Mouse (Mus musculus) CH12.LX (cell line): ENCODE measurements at regions not wholly inside any gene's neighbourhood (a gene's known extent, or its start where the extent isn't known, plus 50 kb on each side); places are given as distances from the start of the nearest gene placed in this dataset.

Source experiments
- DNase-seq: peaks from one replicate; pipeline ENCODE4 v3.0.0-alpha.2; 2013; ENCODE audit errors: extremely low read depth
- H3K27ac ChIP-seq: 2 replicates; pipeline ENCODE4 v1.5.1; 2012; ENCODE audit warnings: low read depth, mild to moderate bottlenecking, control low read depth, moderate library complexity; ENCODE audit not compliant: insufficient read depth
- H3K27me3 ChIP-seq: replicated peaks from 2 replicates; pipeline ENCODE3; 2012; ENCODE audit warnings: inconsistent platforms
- H3K36me3 ChIP-seq, 2 experiments: replicated peaks in 1 of 2; 2 replicates each; pipeline versions ENCODE3 to v1.6.1; 2012; ENCODE audit warnings: inconsistent platforms in 1 of 2, low read length in 1 of 2, mild to moderate bottlenecking in 1 of 2, mixed read lengths in 1 of 2, moderate library complexity in 1 of 2; ENCODE audit not compliant: control insufficient read depth in 1 of 2, insufficient read depth in 1 of 2
- H3K4me1 ChIP-seq, 2 experiments: 2 replicates each; pipeline ENCODE4 v1.6.1; 2012; ENCODE audit warnings: inconsistent platforms in 1 of 2, moderate library complexity in 1 of 2; ENCODE audit not compliant: insufficient read depth in 2 of 2, control insufficient read depth in 1 of 2
- H3K4me2 ChIP-seq: 2 replicates; pipeline ENCODE4 v1.6.1; 2012; ENCODE audit warnings: low read depth, mild to moderate bottlenecking, control low read depth; ENCODE audit not compliant: poor library complexity, insufficient read depth, severe bottlenecking
- H3K4me3 ChIP-seq, 3 experiments: fragments of 150-350 bp in 1 of 3; sonication (generic) in 1 of 3; replicated peaks in 1 of 3; 2 replicates each; pipeline versions ENCODE3 to v1.5.1; 2011 to 2012; ENCODE audit warnings: low read depth in 2 of 3, low read length in 2 of 3, mild to moderate bottlenecking in 2 of 3, moderate library complexity in 2 of 3, control low read depth in 1 of 3, improper control_type of control experiment in 1 of 3, inconsistent platforms in 1 of 3, mixed read lengths in 1 of 3; ENCODE audit not compliant: poor library complexity in 1 of 3
- H3K79me2 ChIP-seq: replicated peaks from 2 replicates; pipeline ENCODE4 v1.6.1; 2012; ENCODE audit warnings: mild to moderate bottlenecking, moderate library complexity; ENCODE audit not compliant: control insufficient read depth, poor library complexity, insufficient read depth, severe bottlenecking; ENCODE audit errors: extremely low read depth
- H3K9ac ChIP-seq: 2 replicates; pipeline ENCODE4 v1.6.1; 2012; ENCODE audit warnings: low read depth, mild to moderate bottlenecking, control low read depth, moderate library complexity; ENCODE audit not compliant: insufficient read depth
- H3K9me3 ChIP-seq: replicated peaks from 2 replicates; pipeline ENCODE3; 2012; ENCODE audit warnings: low read length, inconsistent platforms, mixed read lengths
- BHLHE40 ChIP-seq: IDR thresholded peaks from 2 replicates; pipeline ENCODE4 v1.6.1; 2011; ENCODE audit warnings: mild to moderate bottlenecking, low read depth, low read length, improper control_type of control experiment
- CHD2 ChIP-seq: IDR thresholded peaks from 2 replicates; pipeline ENCODE4 v1.6.1; 2011; ENCODE audit warnings: low read length, improper control_type of control experiment
- CTCF ChIP-seq, 2 experiments: IDR thresholded peaks in 1 of 2; conservative IDR thresholded peaks in 1 of 2; 2 replicates each; pipeline ENCODE4 v1.5.1; 2011 to 2012; ENCODE audit warnings: low read depth in 2 of 2, low read length in 2 of 2, improper control_type of control experiment in 1 of 2, inconsistent platforms in 1 of 2, mild to moderate bottlenecking in 1 of 2, moderate library complexity in 1 of 2
- E2F4 ChIP-seq: IDR thresholded peaks from 2 replicates; pipeline ENCODE4 v1.6.1; 2011; ENCODE audit warnings: low read depth, low read length, improper control_type of control experiment; ENCODE audit not compliant: insufficient replicate concordance
- ELF1 ChIP-seq: IDR thresholded peaks from 2 replicates; pipeline ENCODE4 v1.6.1; 2014; ENCODE audit warnings: low read depth, mild to moderate bottlenecking, inconsistent platforms, low read length, improper control_type of control experiment
- IRF4 ChIP-seq: IDR thresholded peaks from 2 replicates; pipeline ENCODE4 v1.6.1; 2014; ENCODE audit warnings: low read depth, mild to moderate bottlenecking, inconsistent platforms, low read length, improper control_type of control experiment
- JUND ChIP-seq: conservative IDR thresholded peaks from 2 replicates; pipeline ENCODE4 v1.6.1; 2011; ENCODE audit warnings: low read depth, low read length, improper control_type of control experiment
- MAFK ChIP-seq: IDR thresholded peaks from 2 replicates; pipeline ENCODE4 v1.6.1; 2011; ENCODE audit warnings: low read length, improper control_type of control experiment; ENCODE audit not compliant: insufficient replicate concordance
- MEF2A ChIP-seq: IDR thresholded peaks from 2 replicates; pipeline ENCODE4 v1.6.1; 2014; ENCODE audit warnings: low read depth, mild to moderate bottlenecking, inconsistent platforms, low read length, improper control_type of control experiment, borderline replicate concordance
- NRF1 ChIP-seq: IDR thresholded peaks from 2 replicates; pipeline ENCODE4 v1.6.1; 2014; ENCODE audit warnings: low read depth, mild to moderate bottlenecking, inconsistent platforms, low read length, improper control_type of control experiment, moderate library complexity
- POLR2A ChIP-seq: IDR thresholded peaks from 2 replicates; pipeline ENCODE4 v1.6.1; 2011; ENCODE audit warnings: low read depth, mild to moderate bottlenecking, improper control_type of control experiment, low read length
- POLR2AphosphoS2 ChIP-seq: IDR thresholded peaks from 2 replicates; pipeline ENCODE4 v1.6.1; 2011; ENCODE audit warnings: low read depth, low read length, improper control_type of control experiment
- RAD21 ChIP-seq: IDR thresholded peaks from 2 replicates; pipeline ENCODE4 v1.6.1; 2011; ENCODE audit warnings: low read depth, mild to moderate bottlenecking, low read length, improper control_type of control experiment, moderate library complexity
- RCOR1 ChIP-seq: conservative IDR thresholded peaks from 2 replicates; pipeline ENCODE4 v1.6.1; 2012; ENCODE audit warnings: low read depth, mild to moderate bottlenecking, inconsistent platforms, low read length, improper control_type of control experiment
- UBTF ChIP-seq: IDR thresholded peaks from 2 replicates; pipeline ENCODE4 v1.6.1; 2012; ENCODE audit warnings: low read depth, mild to moderate bottlenecking, inconsistent platforms, low read length, improper control_type of control experiment, moderate library complexity
- USF2 ChIP-seq: conservative IDR thresholded peaks from 2 replicates; pipeline ENCODE4 v1.6.1; 2011; ENCODE audit warnings: low read depth, low read length, improper control_type of control experiment
- dilution Hi-C: fragments of 300-500 bp; cut with MboI; formaldehyde crosslinking; loops from 2 replicates; pipeline ENCODE4 v1.14.3; 2020; ENCODE audit warnings: low sequenced_read_pairs; ENCODE audit not compliant: extremely low pct_unique_long_range_greater_than_20kb, extremely low pct_ligation_motif_present
- in situ Hi-C: fragments of 300-500 bp; cut with MboI; formaldehyde crosslinking; loops from 3 replicates; pipeline ENCODE4 v1.14.3; 2019; ENCODE audit warnings: low sequenced_read_pairs, low pct_ligation_motif_present, low pct_unique_long_range_greater_than_20kb, mixed read lengths

- Histone ChIP-seq H3K9me3 (peaks cover 4% of the 10 kb centered on the region), H3K79me2 (no peaks in the 10 kb centered on the region), H3K36me3 (no peaks in the 10 kb centered on the region), H3K4me1 (peaks cover 2 to 3% of the 10 kb centered on the region in 2 experiments; a peak in 1 of 4 replicates), H3K9ac (no peak overlapping the region), H3K4me3 (no peak overlapping the region), H3K4me2 (no peak overlapping the region), H3K27ac (no peak overlapping the region), H3K27me3 (no peaks in the 10 kb centered on the region)
- TF ChIP-seq CHD2 (peak; percentile 78; the same call in 1 of the 2 replicates), RCOR1 (no peak)
- no peak for DNase-seq
- dilution Hi-C loops, result no loop called here
- in situ Hi-C loops, result no loop called here
Observed at GRCm38 (mm10) chr13:51227836-51228235, 57.0 kb downstream of the Nxnl2 start.

- Histone ChIP-seq H3K4me2 (no peak overlapping the region), H3K4me1 (0 out of 4 replicates have a peak, but pooled peaks cover 0 to 2% of the 10 kb centered on the region in 2 experiments), H3K27ac (no peak overlapping the region), H3K4me3 (no peak overlapping the region), H3K9me3 (peaks cover 4% of the 10 kb centered on the region), H3K79me2 (no peaks in the 10 kb centered on the region), H3K36me3 (no peaks in the 10 kb centered on the region)
- TF ChIP-seq POLR2AphosphoS2 (no peak), JUND (no peak), USF2 (no peak), MEF2A (no peak), UBTF (no peak), E2F4 (no peak), CTCF (conservative IDR thresholded peaks at IDR 0.05 in 1 of 2, IDR thresholded peaks at IDR 0.05 in 1 of 2; ENCODE audit: low read depth in 2 of 2, low read length in 2 of 2) (no peak), RAD21 (no peak), CHD2 (no peak)
- TF ChIP-seq, all 38 proteins: peak for 0
- in situ Hi-C loops, result no loop called here
- no peak overlapping the region for H3K9ac ChIP-seq
- DNase-seq, result no peak
- dilution Hi-C loops, result no loop called here
- no peaks in the 10 kb centered on the region for H3K27me3 ChIP-seq
Observed at GRCm38 (mm10) chr13:51228862-51229770, 58.3 kb downstream of the Nxnl2 start.

- no peak overlapping the region for H3K27ac ChIP-seq
- H3K9ac ChIP-seq, result no peak overlapping the region
- no peak for TF ChIP-seq CTCF (conservative IDR thresholded peaks at IDR 0.05 in 1 of 2, IDR thresholded peaks at IDR 0.05 in 1 of 2; ENCODE audit: low read depth in 2 of 2, low read length in 2 of 2)
- no peak for TF ChIP-seq POLR2A
- TF ChIP-seq BHLHE40, result no peak
- no peak for TF ChIP-seq CHD2
- no peak for TF ChIP-seq MEF2A
- TF ChIP-seq JUND, result no peak
- TF ChIP-seq ELF1, result no peak
- TF ChIP-seq IRF4, result no peak
- no peak for TF ChIP-seq UBTF
- TF ChIP-seq NRF1, result no peak
- TF ChIP-seq USF2, result no peak
- TF ChIP-seq MAFK, result no peak
- dilution Hi-C loops, result no loop called here
- no peak overlapping the region for H3K4me3 ChIP-seq
- no peaks in the 10 kb centered on the region for H3K79me2 ChIP-seq
- no peak overlapping the region for H3K4me2 ChIP-seq
- H3K27me3 ChIP-seq, result no peaks in the 10 kb centered on the region
- peaks cover 3% of the 10 kb centered on the region for H3K9me3 ChIP-seq
- no peak for DNase-seq
- H3K4me1 ChIP-seq, result 0 out of 4 replicates have a peak, but pooled peaks cover 0 to 2% of the 10 kb centered on the region in 2 experiments
- in situ Hi-C loops, result no loop called here
- H3K36me3 ChIP-seq, result no peaks in the 10 kb centered on the region
Observed at GRCm38 (mm10) chr13:51229862-51230261, 59.0 kb downstream of the Nxnl2 start.
